Mouse (Mus musculus): ENCODE data around the gene B3galt6. TPM values are rescaled to one million over a fixed set of nuclear protein-coding genes. Genes with fewer than 3 reads are reported as not detected.
A peak's percentile ranks its signal among the peaks of the same experiment; 100 is the strongest.

The B3galt6 gene
- 1 to 10 TPM; 3.1 to 3.8 TPM for total RNA-seq (2021)
- long read RNA-seq, experiment 1, transcript B3galt6-201 (1 exons, 3,184 nt), result major isoform, 37 of 37 reads
- long read RNA-seq, experiment 1, partial matches to known transcripts, result 0 of 37 reads
- long read RNA-seq, experiment 1, other reads (novel, unspliced or antisense), result 0 of 37 reads
- long read RNA-seq, experiment 2, transcript B3galt6-201 (1 exons, 3,184 nt), result major isoform, 31 of 31 reads
- long read RNA-seq, experiment 2, partial matches to known transcripts, result 0 of 31 reads
- long read RNA-seq, experiment 2, other reads (novel, unspliced or antisense), result 0 of 31 reads

GRCm38 (mm10) chr4:155992241-155992905 lies at the start of gene B3galt6, which contains the start of gene Sdf4:
Gene B3galt6, minus strand, starts transcription at chr4:155992649.
Gene Sdf4, plus strand, starts transcription at chr4:155992872.
- peak; percentile 84 for DNase-seq

GRCm38 (mm10) chr4:156034901-156035300 lies 42.5 kb upstream of the B3galt6 start:
- DNase-seq, result peak; percentile 16

GRCm38 (mm10) chr4:156034301-156034700 lies 41.9 kb upstream of the B3galt6 start:
- DNase-seq, result no peak

- peak; percentile 45 for DNase-seq
Observed at GRCm38 (mm10) chr4:156033476-156034119, 41.1 kb upstream of the B3galt6 start.

- DNase-seq, result peak; percentile 9
Observed at GRCm38 (mm10) chr4:156032856-156033255, 40.4 kb upstream of the B3galt6 start.

GRCm38 (mm10) chr4:156031593-156032391 lies 39.3 kb upstream of the B3galt6 start:
- DNase-seq, result peak; percentile 69

- DNase-seq, result no peak
Observed at GRCm38 (mm10) chr4:156031255-156031592, 38.8 kb upstream of the B3galt6 start.

- no peak for DNase-seq
Observed at GRCm38 (mm10) chr4:156030651-156031118, 38.2 kb upstream of the B3galt6 start.

- DNase-seq, result no peak
Observed at GRCm38 (mm10) chr4:156028580-156028979, 36.1 kb upstream of the B3galt6 start.

GRCm38 (mm10) chr4:156026013-156026412 lies 33.6 kb upstream of the B3galt6 start, which contains the start of gene Tnfrsf18:
Gene Tnfrsf18, plus strand, starts transcription at chr4:156026164.
- DNase-seq, result peak; percentile 38

GRCm38 (mm10) chr4:156024184-156024583 lies 31.7 kb upstream of the B3galt6 start:
- DNase-seq, result no peak

GRCm38 (mm10) chr4:156023520-156023919 lies 31.1 kb upstream of the B3galt6 start:
- DNase-seq, result no peak

- no peak for DNase-seq
Observed at GRCm38 (mm10) chr4:156021942-156022419, 29.5 kb upstream of the B3galt6 start.

GRCm38 (mm10) chr4:156021381-156021780 lies 28.9 kb upstream of the B3galt6 start:
- DNase-seq, result no peak

- no peak for DNase-seq
Observed at GRCm38 (mm10) chr4:156019771-156020170, 27.3 kb upstream of the B3galt6 start.

- no peak for DNase-seq
Observed at GRCm38 (mm10) chr4:156014436-156014835, 22.0 kb upstream of the B3galt6 start.

GRCm38 (mm10) chr4:156013637-156014036 lies 21.2 kb upstream of the B3galt6 start, which contains the start of gene Tnfrsf4:
Gene Tnfrsf4, plus strand, starts transcription at chr4:156013843.
- no peak for DNase-seq

GRCm38 (mm10) chr4:156008369-156008768 lies 15.9 kb upstream of the B3galt6 start:
- no peak for DNase-seq

GRCm38 (mm10) chr4:156004109-156004508 lies 11.7 kb upstream of the B3galt6 start:
- DNase-seq, result no peak

- DNase-seq, result no peak
Observed at GRCm38 (mm10) chr4:155993606-155994005, 1.2 kb upstream of the B3galt6 start.

- DNase-seq, result peak; percentile 96
Observed at GRCm38 (mm10) chr4:155992906-155993547, 578 bp upstream of the B3galt6 start.

GRCm38 (mm10) chr4:155991908-155992230 lies 580 bp downstream of the B3galt6 start:
- no peak for DNase-seq
